Mouse (Mus musculus): ENCODE measurements around the gene 1700019D03Rik.
A peak's percentile ranks its signal among the peaks of the same experiment; 100 is the strongest.
"Not testable (repeated sequence)": the region's sequence is repeated elsewhere in the genome, so short reads cannot be mapped to it uniquely, and the experiment has no call there.

The 1700019D03Rik gene

GRCm38 (mm10) chr1:52954456-52954855, 65.5 kb downstream of the 1700019D03Rik start:
- DNase-seq (ENCODE audit: low read depth, low spot score): no peak

- DNase-seq (ENCODE audit: low read depth, low spot score): peak; percentile 83
These were observed 66.4 kb downstream of the 1700019D03Rik start for GRCm38 (mm10) chr1:52953548-52953947.

GRCm38 (mm10) chr1:52952551-52953397, 67.2 kb downstream of the 1700019D03Rik start:
- DNase-seq (ENCODE audit: low read depth, low spot score): peak; percentile 81

DNA sequence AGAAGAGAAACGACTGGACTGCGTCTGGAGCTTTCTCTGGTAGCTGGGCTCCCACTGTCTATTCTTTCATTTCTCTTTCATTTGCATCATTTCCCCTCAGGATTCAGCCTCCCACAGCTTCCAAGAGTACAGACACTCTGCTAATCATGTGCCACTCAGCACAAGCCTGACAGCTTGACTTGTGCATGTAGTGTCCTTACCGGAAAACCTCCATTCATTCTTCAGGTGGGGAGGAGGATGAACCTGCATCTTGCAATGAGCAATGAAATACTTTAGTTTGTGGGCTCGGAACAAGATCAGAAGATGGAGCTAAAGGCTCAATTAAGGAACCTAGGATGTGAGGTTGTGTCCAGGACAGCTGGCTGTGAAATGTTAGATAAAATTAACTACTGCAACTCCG, 67.8 kb downstream of the 1700019D03Rik start:
- DNase-seq (ENCODE audit: low read depth, low spot score): no peak

DNA sequence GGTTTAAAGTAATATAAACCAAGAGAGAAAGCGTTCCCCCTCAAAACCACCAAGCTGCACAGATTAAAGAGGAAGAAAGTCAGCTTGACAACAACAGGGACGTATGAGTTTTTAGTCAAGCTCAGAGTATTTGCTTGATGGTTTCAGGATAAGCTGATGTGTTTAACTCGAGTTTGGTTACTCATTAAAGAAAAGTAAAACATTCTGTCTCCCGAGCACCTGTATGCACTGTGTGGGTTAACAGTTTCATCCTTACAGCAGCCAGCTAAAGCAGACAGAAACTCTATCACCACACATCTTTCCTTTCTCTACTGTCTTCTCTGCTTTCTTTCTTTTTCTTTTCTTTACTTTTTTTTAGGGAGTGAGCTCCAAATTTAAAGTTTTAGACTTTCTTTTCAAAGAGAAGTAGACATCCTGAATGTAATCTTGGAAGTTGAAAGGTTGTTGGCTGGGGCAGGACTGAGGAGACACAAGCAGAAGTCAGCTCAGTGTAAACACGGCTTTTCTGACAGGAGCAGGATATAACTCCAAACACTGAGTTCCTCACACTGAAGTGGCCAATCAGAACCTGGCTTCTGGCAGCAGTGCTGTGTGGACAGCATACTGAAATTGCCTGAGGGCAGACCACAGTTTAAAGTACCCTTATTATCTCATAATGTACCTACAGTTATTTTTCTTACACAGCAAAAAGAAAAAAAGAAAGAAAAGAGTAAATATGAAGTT, 68.7 kb downstream of the 1700019D03Rik start:
- no peak for DNase-seq (ENCODE audit: low read depth, low spot score)

GRCm38 (mm10) chr1:52947895-52948294, 72.1 kb downstream of the 1700019D03Rik start:
- no peak for DNase-seq (ENCODE audit: low read depth, low spot score)

DNA sequence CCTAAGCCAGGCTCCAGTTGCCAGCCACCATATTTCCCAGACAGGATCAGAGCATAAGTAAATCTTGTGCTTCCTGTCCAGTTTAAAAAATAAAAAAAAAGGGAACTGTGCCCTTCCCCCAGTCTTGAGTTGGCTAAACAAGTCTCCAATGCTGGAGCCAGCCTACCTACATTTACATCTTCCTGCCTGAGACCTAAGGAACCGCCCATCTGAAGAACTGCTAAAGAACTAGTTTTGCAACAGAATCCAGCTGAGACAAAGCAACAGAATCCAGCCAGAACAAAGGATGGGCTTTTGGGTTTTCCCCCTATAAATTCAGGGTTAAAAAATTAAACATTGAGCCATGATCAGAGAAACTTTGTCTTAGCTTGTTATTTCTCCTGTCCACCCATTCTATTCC, 81.0 kb downstream of the 1700019D03Rik start:
- DNase-seq (ENCODE audit: low read depth, low spot score): no peak

GRCm38 (mm10) chr1:52934494-52934893, 85.5 kb downstream of the 1700019D03Rik start:
- no peak for DNase-seq (ENCODE audit: low read depth, low spot score)

GRCm38 (mm10) chr1:52924482-52924881, 95.5 kb downstream of the 1700019D03Rik start:
- DNase-seq (ENCODE audit: low read depth, low spot score): not testable (repeated sequence)

- not testable (repeated sequence) for DNase-seq (ENCODE audit: low read depth, low spot score)
These were observed 101.1 kb downstream of the 1700019D03Rik start for GRCm38 (mm10) chr1:52918897-52919296.

- no peak for DNase-seq (ENCODE audit: low read depth, low spot score)
These were observed 103.3 kb downstream of the 1700019D03Rik start for GRCm38 (mm10) chr1:52916655-52917054.

- no peak for DNase-seq (ENCODE audit: low read depth, low spot score)
These were observed 110.2 kb downstream of the 1700019D03Rik start for GRCm38 (mm10) chr1:52909783-52910182.

- DNase-seq (ENCODE audit: low read depth, low spot score): no peak
These were observed 135.8 kb downstream of the 1700019D03Rik start for GRCm38 (mm10) chr1:52884208-52884607.
